Mouse (Mus musculus) bone marrow macrophage, adult 2 months (primary cell): ENCODE measurements around the gene Frmd4a.

ENCODE experiments used
- CTCF ChIP-seq: IDR thresholded peaks from 2 replicates; pipeline ENCODE4 v1.5.1; 2012; ENCODE audit warnings: low read depth, mild to moderate bottlenecking, low read length, moderate library complexity
- POLR2A ChIP-seq: IDR thresholded peaks from 2 replicates; pipeline ENCODE4 v1.6.1; 2012; ENCODE audit warnings: mild to moderate bottlenecking, low read depth, low read length, borderline replicate concordance

DNA sequence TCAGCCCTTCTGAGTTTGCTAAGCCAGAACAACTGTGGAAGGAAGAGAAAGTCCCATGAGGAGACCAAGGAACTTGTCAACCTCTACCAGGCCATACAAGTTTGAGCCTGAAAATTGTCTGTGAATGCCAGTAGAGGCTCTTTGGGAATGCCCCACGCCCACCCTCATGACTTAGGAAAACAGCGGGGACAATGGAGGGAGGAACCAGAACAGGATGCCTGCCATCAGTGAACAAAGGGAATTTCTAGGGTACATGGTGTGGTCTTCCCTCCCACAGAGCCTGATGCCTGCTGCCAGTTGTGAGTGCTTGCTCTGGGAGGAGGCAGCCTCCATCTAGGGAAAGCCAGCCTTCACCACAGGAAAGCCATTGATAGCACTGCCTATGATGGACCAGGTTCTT is 557.6 kb downstream of the Frmd4a start:
- TF ChIP-seq CTCF (no peak), POLR2A (no peak)
